Mouse (Mus musculus) embryonic facial prominence, embryonic 10.5 days (tissue): Measurements from ENCODE around the gene Scn1b. TPM values are rescaled to one million over a fixed set of nuclear protein-coding genes. Genes with fewer than 3 reads are reported as not detected.

ENCODE experiments used
- DNase-seq: peaks from one replicate; pipeline ENCODE4 v3.0.0-alpha.2; 2017; ENCODE audit warnings: low spot score
- H3K27ac ChIP-seq: fragments of 300-500 bp; sonication (generic); replicated peaks from 2 replicates; pipeline ENCODE4 v1.5.1; 2016; ENCODE audit warnings: mild to moderate bottlenecking
- H3K27me3 ChIP-seq: fragments of 300-500 bp; sonication (generic); replicated peaks from 2 replicates; pipeline ENCODE4 v1.6.1; 2016; ENCODE audit warnings: low read depth, mild to moderate bottlenecking; ENCODE audit not compliant: poor library complexity, severe bottlenecking
- H3K36me3 ChIP-seq: fragments of 300-500 bp; sonication (generic); replicated peaks from 2 replicates; pipeline ENCODE4 v1.6.1; 2016; ENCODE audit warnings: mild to moderate bottlenecking, moderate library complexity
- H3K4me1 ChIP-seq: fragments of 300-500 bp; sonication (generic); 2 replicates; pipeline ENCODE4 v1.6.1; 2016
- H3K4me3 ChIP-seq: fragments of 300-500 bp; sonication (generic); 2 replicates; pipeline ENCODE4 v1.5.1; 2016; ENCODE audit warnings: mild to moderate bottlenecking, moderate library complexity
- H3K9me3 ChIP-seq: fragments of 300-500 bp; sonication (generic); 2 replicates; pipeline ENCODE4 v1.6.1; 2016; ENCODE audit warnings: mild to moderate bottlenecking
- WGBS: fragments of 180-500 bp; shearing (Covaris S2); methylation state at CpG from one replicate; pipeline ENCODE4 v1.1.7; 2016; 5-methylcytosine and 5-hydroxymethylcytosine counted together
- polyA plus RNA-seq: library from polyadenylated mRNA; unstranded; fragments of >200 nt; fragmentation: Nextera tagmentation; extraction: Ambion mirVana; gene quantifications from 2 replicates; pipeline ENCODE4 v1.2.1, GENCODE M21; 2016

The Scn1b gene
- polyA plus RNA-seq, 1 experiment from 2014 or later: 1.3 TPM

DNA sequence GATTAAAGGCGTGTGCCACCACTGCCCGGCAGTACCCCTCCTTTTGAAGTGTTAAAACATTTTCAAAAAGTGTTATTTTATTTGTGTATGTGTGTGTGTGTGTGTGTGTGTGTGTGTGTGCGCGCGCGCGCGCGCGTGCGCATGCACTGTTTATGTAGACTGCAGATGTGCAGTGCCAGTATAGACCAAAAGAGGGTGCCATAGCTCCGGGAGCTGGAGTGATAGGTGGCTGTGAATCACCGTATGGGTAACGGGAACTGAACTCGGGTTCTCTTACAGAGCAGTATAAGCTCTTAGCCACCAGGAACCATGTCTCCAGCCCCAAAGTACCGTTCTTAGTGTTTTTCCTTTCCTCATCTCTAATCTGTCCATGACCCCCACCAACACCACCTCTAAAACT is 18.1 kb upstream of the Scn1b start:
- WGBS: 96% methylated on average over 16 of the region's 16 CpGs
- Histone ChIP-seq H3K9me3 (no peaks in the 10 kb centered on the region; the same call in 1 of the 2 replicates), H3K27ac (no peak overlapping the region), H3K36me3 (peaks cover 80% of the 10 kb centered on the region), H3K4me1 (peaks cover 26% of the 10 kb centered on the region), H3K27me3 (no peaks in the 10 kb centered on the region), H3K4me3 (no peak overlapping the region)
- DNase-seq: no peak

DNA sequence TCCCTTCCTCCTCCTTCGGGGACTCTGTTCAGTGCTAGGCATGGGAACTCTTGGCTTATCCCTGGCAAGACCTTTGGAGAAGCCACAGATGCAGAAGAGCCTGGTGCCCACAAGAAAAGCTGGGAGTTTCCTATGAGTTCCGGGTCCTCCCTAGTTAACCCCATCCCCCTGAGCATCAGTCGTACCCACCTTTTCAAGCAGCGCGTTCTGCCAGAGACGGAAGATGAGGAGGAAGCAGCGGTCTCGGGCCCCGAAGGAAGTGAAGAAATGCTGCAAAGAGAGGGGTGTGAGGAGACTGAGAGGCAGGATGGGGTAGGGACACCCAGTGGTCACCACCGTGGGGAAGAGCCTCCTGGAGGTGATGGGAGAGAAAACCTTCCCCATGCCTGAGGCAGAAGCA is 14.1 kb upstream of the Scn1b start:
- Histone ChIP-seq H3K4me1 (no peaks in the 10 kb centered on the region), H3K27me3 (no peaks in the 10 kb centered on the region), H3K36me3 (peaks cover 99% of the 10 kb centered on the region), H3K9me3 (no peaks in the 10 kb centered on the region; the same call in 1 of the 2 replicates), H3K27ac (no peak overlapping the region), H3K4me3 (no peak overlapping the region)
- WGBS: 89% methylated on average over 10 of the region's 10 CpGs
- DNase-seq: no peak

DNA sequence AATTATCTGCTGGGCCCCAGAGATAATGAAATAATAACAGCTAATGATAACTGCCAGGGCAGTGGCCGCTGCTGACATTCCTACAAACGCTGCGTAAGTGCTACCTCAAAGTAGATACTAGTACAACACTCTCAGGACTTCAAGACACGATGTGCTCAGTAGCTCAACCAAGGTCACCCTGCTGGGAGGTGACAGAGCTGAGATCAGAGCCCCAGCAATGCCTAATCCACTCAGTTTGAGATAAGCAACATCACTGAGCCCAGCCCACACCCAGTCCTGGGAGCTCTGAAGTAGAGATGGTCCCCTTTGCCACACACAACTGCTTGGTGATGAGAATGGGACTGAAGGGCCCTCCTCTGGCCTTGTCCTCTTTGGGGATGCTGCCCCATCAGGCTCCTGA is 13.5 kb upstream of the Scn1b start:
- H3K27ac ChIP-seq: no peak overlapping the region
- H3K4me3 ChIP-seq: no peak overlapping the region
- no peaks in the 10 kb centered on the region; the same call in 1 of the 2 replicates for H3K9me3 ChIP-seq
- DNase-seq: no peak
- peaks cover 99% of the 10 kb centered on the region for H3K36me3 ChIP-seq
- H3K27me3 ChIP-seq: no peaks in the 10 kb centered on the region
- no peaks in the 10 kb centered on the region for H3K4me1 ChIP-seq
- 86% methylated on average over 4 of the region's 4 CpGs for WGBS

DNA sequence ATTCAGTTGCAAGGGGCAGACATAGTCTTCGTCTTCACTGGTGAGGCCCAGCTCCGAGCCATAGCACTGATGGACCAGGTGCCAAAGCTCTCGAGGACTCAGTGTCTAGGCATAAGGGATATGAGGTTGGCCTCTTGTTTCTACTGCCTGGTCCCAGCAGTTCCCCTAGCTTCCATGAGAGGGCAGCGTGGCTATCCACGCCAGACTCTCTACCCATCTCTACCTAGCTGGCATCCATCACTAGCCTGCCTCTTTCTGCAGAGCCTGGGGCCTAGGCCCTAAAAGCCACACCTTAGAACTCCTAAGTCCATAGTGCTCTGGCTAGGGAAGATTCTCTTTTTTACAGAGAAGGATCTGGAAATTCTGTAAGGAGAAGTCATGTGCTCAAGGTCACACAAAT is 13.0 kb upstream of the Scn1b start:
- peaks cover 99% of the 10 kb centered on the region for H3K36me3 ChIP-seq
- 74% methylated on average over 5 of the region's 5 CpGs for WGBS
- DNase-seq: peak; percentile 63

DNA sequence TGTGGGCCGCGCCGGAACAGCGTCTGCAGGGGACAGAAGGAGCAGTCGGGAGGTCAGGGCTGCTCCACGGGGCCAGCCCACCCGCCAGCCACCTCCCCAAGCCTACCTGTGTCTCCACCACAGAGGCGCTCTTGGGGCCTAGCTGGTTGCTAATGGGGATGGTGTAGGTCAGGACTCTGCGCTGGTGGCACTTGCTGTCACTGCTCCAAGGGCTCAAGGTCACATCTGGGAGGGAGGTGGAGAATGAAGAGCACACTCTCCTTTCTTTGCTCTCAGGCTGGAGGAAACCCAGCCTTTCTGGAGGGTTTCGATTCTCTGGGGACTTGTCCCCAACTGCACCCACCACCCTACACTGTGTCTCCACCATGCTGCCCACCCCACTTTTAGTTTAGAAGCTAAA is 8.9 kb upstream of the Scn1b start:
- peaks cover 100% of the 10 kb centered on the region for H3K36me3 ChIP-seq
- H3K27me3 ChIP-seq: no peaks in the 10 kb centered on the region
- no peaks in the 10 kb centered on the region for H3K9me3 ChIP-seq
- 94% methylated on average over 10 of the region's 10 CpGs for WGBS
- H3K4me3 ChIP-seq: no peak overlapping the region
- no peak overlapping the region for H3K27ac ChIP-seq
- H3K4me1 ChIP-seq: no peaks in the 10 kb centered on the region
- DNase-seq: no peak

More for the DNA sequence above, 13.0 kb upstream of the Scn1b start:
- Histone ChIP-seq H3K9me3 (no peaks in the 10 kb centered on the region), H3K4me1 (no peaks in the 10 kb centered on the region), H3K4me3 (no peak overlapping the region), H3K27me3 (no peaks in the 10 kb centered on the region), H3K27ac (no peak overlapping the region)

DNA sequence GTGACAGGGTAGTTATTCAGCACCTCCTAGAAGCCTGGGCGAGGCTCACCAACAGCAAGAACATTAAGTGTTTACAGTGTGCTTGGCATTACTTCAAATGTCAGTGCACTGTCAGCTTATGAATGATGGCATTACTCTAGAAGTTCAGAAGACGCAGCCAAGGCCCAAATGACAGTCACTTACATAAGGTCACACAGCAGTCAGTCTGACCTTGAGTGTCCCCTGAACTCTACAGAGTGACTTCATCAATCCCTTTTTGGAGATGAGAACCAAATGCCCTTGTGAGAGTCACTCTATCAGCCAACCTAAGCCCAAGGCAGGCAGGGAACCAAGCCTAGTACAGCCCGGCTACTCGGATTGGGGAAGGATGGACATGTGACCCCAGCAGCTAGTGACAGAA is 5.1 kb upstream of the Scn1b start:
- DNase-seq: no peak
- WGBS: 93% methylated on average over 4 of the region's 4 CpGs
- H3K4me1 ChIP-seq: peaks cover 8% of the 10 kb centered on the region
- no peaks in the 10 kb centered on the region for H3K9me3 ChIP-seq
- no peak overlapping the region for H3K4me3 ChIP-seq
- H3K27ac ChIP-seq: no peak overlapping the region
- H3K27me3 ChIP-seq: peaks cover 26% of the 10 kb centered on the region
- H3K36me3 ChIP-seq: peaks cover 89% of the 10 kb centered on the region

DNA sequence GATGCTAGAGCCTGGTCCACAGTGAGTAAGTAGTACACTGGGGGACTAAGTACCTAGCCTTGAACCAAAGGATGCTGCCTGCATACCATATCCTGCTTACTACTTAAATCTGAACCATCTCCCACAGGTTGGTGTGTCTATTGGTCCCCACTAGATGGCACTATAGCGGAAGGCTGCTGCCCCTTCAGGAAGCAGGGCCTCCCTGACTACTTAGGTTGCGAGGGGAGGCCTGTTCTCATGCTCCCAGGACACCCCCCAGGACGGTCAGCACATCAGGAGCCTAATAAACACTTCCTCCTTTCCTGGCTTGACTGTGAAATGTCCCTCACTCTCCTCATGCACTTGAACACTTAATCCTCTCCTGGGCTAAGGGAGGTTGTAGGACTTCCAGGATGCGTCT is 4.0 kb upstream of the Scn1b start:
- Histone ChIP-seq H3K4me3 (no peak overlapping the region), H3K4me1 (peaks cover 17% of the 10 kb centered on the region), H3K36me3 (peaks cover 79% of the 10 kb centered on the region), H3K9me3 (0 out of 2 replicates have a peak, but pooled peaks cover 2% of the 10 kb centered on the region), H3K27ac (no peak overlapping the region), H3K27me3 (peaks cover 37% of the 10 kb centered on the region)
- 42% methylated on average over 4 of the region's 4 CpGs for WGBS
- peak; percentile 55 for DNase-seq

DNA sequence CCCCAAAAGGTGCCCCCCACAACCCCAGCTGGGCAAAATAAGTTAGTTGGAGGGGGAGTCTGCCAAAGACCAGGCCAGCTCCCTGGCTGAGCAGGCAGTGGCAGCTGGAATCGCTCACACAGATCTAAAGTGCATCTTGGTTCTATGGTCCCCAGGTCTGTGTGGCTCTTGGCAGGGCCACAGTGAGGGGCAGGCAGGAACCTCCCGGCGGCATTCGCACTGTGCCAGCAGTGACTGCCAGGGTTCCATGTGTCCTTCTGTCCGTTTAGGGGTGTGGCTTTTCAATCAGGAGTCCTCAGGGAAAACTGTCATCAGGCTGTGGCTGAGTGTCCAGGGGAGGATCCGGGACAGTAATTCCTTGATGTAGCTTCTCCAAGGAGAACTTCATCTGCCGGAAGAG is 3.4 kb upstream of the Scn1b start:
- DNase-seq: no peak
- Histone ChIP-seq H3K27ac (no peak overlapping the region), H3K27me3 (peaks cover 43% of the 10 kb centered on the region), H3K4me1 (peaks cover 17% of the 10 kb centered on the region), H3K4me3 (no peak overlapping the region), H3K36me3 (peaks cover 72% of the 10 kb centered on the region), H3K9me3 (0 out of 2 replicates have a peak, but pooled peaks cover 2% of the 10 kb centered on the region)
- 95% methylated on average over 7 of the region's 7 CpGs for WGBS

DNA sequence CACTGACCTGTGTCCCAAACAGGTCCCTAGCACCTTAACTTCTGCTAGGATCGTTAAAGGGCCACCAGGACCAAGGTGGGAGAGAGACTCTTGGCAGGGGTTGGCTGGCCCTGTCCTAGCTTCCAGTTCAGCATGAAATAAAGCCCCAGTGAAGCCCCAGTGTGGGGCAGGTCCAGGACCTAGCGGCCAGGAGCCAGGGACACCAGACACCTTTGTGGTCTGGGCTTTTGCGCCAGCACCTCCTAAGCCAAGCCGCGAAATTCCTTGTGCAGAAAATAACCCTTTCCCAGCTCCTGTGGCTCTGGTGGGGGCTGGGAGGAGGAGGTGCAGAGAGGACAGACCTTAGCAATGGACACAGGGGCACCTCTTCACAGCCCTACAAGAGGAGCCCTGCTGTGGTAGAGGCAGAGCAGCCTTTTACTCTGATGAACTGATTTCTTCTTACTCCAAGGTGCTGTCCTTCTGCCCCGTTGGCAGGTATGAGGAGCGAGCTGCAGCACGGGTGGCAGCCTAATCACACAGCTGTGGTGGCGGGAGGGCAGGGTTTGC is 1.4 kb upstream of the Scn1b start:
- H3K4me1 ChIP-seq: peaks cover 17% of the 10 kb centered on the region
- H3K27me3 ChIP-seq: peaks cover 59% of the 10 kb centered on the region
- no peak for DNase-seq
- H3K4me3 ChIP-seq: no peak overlapping the region
- H3K27ac ChIP-seq: no peak overlapping the region
- H3K9me3 ChIP-seq: 0 out of 2 replicates have a peak, but pooled peaks cover 2% of the 10 kb centered on the region
- 62% methylated on average over 9 of the region's 9 CpGs for WGBS
- peaks cover 53% of the 10 kb centered on the region for H3K36me3 ChIP-seq

DNA sequence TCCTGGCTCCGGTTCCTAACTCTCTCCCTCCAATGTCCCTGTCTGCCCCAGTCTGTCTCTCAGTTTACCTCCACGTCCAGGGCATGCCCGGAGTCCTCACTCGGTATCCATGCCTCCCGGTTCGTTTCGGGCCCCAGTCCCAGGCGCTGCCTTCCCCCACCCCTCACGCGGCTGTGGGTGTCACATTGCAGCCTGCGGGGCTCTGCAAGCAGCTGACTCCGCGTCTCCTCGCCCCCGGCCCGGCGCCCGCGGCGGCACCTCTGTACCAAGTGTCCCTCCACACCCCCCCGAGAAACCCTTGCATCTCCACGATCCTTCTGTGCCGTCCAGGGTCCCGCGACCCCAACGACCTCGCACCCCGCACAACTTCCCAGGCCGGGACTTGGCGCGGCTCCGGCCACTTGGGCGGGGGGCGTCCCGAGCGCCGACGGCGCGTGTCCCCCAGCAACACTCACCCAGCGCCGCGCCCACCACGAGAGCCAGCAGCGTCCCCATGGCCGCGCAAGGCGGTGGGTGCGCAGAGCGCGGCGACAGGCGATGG is 522 bp downstream of the Scn1b start:
- peak; percentile 57 for DNase-seq
- Histone ChIP-seq H3K27ac (peak overlapping the region; percentile 66), H3K9me3 (0 out of 2 replicates have a peak, but pooled peaks cover 2% of the 10 kb centered on the region)

DNA sequence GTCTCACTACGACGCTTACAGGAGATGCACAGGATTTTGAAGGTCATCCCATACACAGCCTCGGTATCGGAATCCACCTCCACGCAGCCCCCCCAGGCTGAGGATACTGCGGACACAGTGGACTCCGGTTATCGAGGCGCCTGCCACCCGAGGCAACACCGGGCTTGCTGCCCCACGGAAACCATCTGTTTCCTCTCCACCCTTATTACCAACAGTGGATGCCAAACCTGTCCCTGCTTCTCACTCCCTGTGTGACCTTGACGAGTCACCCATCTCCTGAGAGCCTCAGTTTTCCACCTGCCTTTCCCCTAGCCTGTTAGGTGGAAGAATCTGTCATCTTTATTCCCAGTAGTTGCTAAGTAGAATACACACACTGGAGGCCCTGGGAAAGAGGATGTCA is 1.7 kb downstream of the Scn1b start:
- H3K36me3 ChIP-seq: peaks cover 22% of the 10 kb centered on the region
- no peak for DNase-seq
- H3K27me3 ChIP-seq: peaks cover 59% of the 10 kb centered on the region

More for the DNA sequence above, 522 bp downstream of the Scn1b start:
- Histone ChIP-seq H3K4me3 (peak overlapping the region; percentile 67), H3K4me1 (peaks cover 17% of the 10 kb centered on the region), H3K27me3 (peaks cover 59% of the 10 kb centered on the region), H3K36me3 (peaks cover 33% of the 10 kb centered on the region)
- 1% methylated on average over 53 of the region's 53 CpGs for WGBS

DNA sequence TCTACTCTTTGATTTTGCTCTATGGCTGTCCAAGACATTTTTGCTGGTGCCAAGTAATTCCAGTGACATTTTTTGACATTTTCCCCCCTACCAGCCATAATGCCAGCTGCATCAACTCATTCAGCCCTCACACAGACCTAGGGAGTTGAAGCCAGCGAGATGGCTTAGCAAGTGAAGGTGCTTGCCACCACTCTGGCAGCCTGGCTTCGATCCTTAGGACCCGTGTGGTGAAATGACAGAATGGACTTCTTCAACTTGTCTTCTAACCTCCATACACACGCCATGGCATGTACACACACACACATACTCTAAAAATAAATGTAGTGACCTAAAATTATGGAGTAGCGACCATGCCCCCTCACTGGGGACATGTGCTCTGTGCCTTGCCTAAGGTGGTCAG is 2.4 kb downstream of the Scn1b start:
- Histone ChIP-seq H3K4me1 (peaks cover 17% of the 10 kb centered on the region), H3K4me3 (no peak overlapping the region), H3K9me3 (0 out of 2 replicates have a peak, but pooled peaks cover 2% of the 10 kb centered on the region), H3K36me3 (peaks cover 14% of the 10 kb centered on the region), H3K27ac (no peak overlapping the region), H3K27me3 (peaks cover 57% of the 10 kb centered on the region)
- WGBS: 86% methylated on average over 5 of the region's 5 CpGs
- DNase-seq: no peak

More for the DNA sequence above, 1.7 kb downstream of the Scn1b start:
- WGBS: 84% methylated on average over 13 of the region's 13 CpGs
- Histone ChIP-seq H3K9me3 (0 out of 2 replicates have a peak, but pooled peaks cover 2% of the 10 kb centered on the region), H3K4me3 (no peak overlapping the region), H3K27ac (no peak overlapping the region), H3K4me1 (peaks cover 17% of the 10 kb centered on the region)

DNA sequence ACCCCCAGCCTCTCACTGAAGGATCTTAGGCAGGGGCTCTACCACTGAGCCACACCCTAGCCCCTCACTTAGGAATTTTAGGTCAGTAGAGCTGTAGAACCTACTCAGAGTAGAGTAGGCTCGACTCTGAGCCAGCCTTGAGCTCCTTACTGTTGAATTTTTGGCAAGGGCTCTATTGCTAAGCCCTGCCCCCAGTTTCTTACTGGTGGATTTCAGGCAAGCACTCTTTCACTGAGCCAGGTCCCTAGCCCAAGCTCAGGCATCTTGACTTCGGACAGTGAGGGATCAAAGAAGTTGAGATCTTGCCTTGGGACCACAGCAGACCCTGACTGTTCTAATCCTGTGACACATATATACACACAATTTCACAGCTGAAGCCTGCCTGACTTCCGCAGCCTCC is 3.1 kb downstream of the Scn1b start:
- DNase-seq: no peak
- Histone ChIP-seq H3K4me3 (no peak overlapping the region), H3K4me1 (peaks cover 17% of the 10 kb centered on the region), H3K27me3 (peaks cover 51% of the 10 kb centered on the region), H3K36me3 (peaks cover 7% of the 10 kb centered on the region), H3K27ac (no peak overlapping the region), H3K9me3 (0 out of 2 replicates have a peak, but pooled peaks cover 2% of the 10 kb centered on the region)
- 82% methylated on average over 3 of the region's 3 CpGs for whole genome bisulfite sequencing
